Mouse (Mus musculus) MEL (cell line): ENCODE results near the gene Selplg. TPM values are rescaled to one million over a fixed set of nuclear protein-coding genes. Genes with fewer than 3 reads are reported as not detected.

Experiments
- DNase-seq: peaks from one replicate; pipeline ENCODE4 v3.0.0; 2011; ENCODE audit warnings: low read depth, low spot score
- H3K27ac ChIP-seq: 2 replicates; pipeline ENCODE4 v1.5.1; 2012; ENCODE audit warnings: low read depth, mild to moderate bottlenecking, control low read depth, low read length, moderate library complexity; ENCODE audit not compliant: control insufficient read depth
- H3K27me3 ChIP-seq, 2 experiments: fragments of 150-350 bp in 1 of 2; sonication (generic) in 1 of 2; 2 replicates each; pipeline ENCODE4 v1.6.1; 2012; ENCODE audit warnings: low read length in 2 of 2, mild to moderate bottlenecking in 2 of 2, improper control_type of control experiment in 1 of 2, moderate library complexity in 1 of 2; ENCODE audit not compliant: insufficient read depth in 2 of 2, control insufficient read depth in 1 of 2
- H3K36me3 ChIP-seq, 2 experiments: 2 replicates each; pipeline ENCODE4 v1.6.1; 2012 to 2014; ENCODE audit warnings: low read length in 2 of 2, improper control_type of control experiment in 1 of 2, inconsistent platforms in 1 of 2, mild to moderate bottlenecking in 1 of 2; ENCODE audit not compliant: insufficient read depth in 2 of 2, control insufficient read depth in 1 of 2
- H3K4me1 ChIP-seq, 2 experiments: fragments of 150-350 bp in 1 of 2; sonication (generic) in 1 of 2; 2 replicates each; pipeline ENCODE4 v1.6.1; 2012; ENCODE audit warnings: low read length in 2 of 2, improper control_type of control experiment in 1 of 2, mild to moderate bottlenecking in 1 of 2; ENCODE audit not compliant: insufficient read depth in 2 of 2, control insufficient read depth in 1 of 2
- H3K4me3 ChIP-seq, 2 experiments: fragments of 150-350 bp in 1 of 2; sonication (generic) in 1 of 2; 2 replicates each; pipeline ENCODE4 v1.5.1; 2012; ENCODE audit warnings: low read depth in 2 of 2, low read length in 2 of 2, mild to moderate bottlenecking in 2 of 2, moderate library complexity in 2 of 2, control low read depth in 1 of 2, improper control_type of control experiment in 1 of 2; ENCODE audit not compliant: control insufficient read depth in 1 of 2, insufficient read depth in 1 of 2
- H3K79me2 ChIP-seq: 2 replicates; pipeline ENCODE4 v1.6.1; 2012; ENCODE audit warnings: mild to moderate bottlenecking, low read length, moderate library complexity; ENCODE audit not compliant: control insufficient read depth, poor library complexity, insufficient read depth
- H3K9ac ChIP-seq: 2 replicates; pipeline ENCODE4 v1.6.1; 2012; ENCODE audit warnings: low read depth, mild to moderate bottlenecking, control low read depth, low read length, moderate library complexity; ENCODE audit not compliant: control insufficient read depth, poor library complexity, severe bottlenecking
- H3K9me3 ChIP-seq: fragments of 150-350 bp; sonication (generic); replicated peaks from 2 replicates; pipeline ENCODE4 v1.6.1; 2012; ENCODE audit warnings: mild to moderate bottlenecking, low read length, improper control_type of control experiment, moderate library complexity; ENCODE audit not compliant: insufficient read depth
- BHLHE40 ChIP-seq: IDR thresholded peaks from 2 replicates; pipeline ENCODE4 v1.6.1; 2012; ENCODE audit warnings: low read depth, mild to moderate bottlenecking, inconsistent platforms, low read length, improper control_type of control experiment, borderline replicate concordance
- CHD1 ChIP-seq: IDR thresholded peaks from 2 replicates; pipeline ENCODE4 v1.6.1; 2012; ENCODE audit warnings: low read depth, mild to moderate bottlenecking, inconsistent platforms, low read length, improper control_type of control experiment
- CTCF ChIP-seq, 3 experiments: IDR thresholded peaks in 2 of 3; conservative IDR thresholded peaks in 1 of 3; 2 replicates each; pipeline ENCODE4 v1.5.1; 2011 to 2012; ENCODE audit warnings: low read length in 3 of 3, low read depth in 2 of 3, mild to moderate bottlenecking in 2 of 3, improper control_type of control experiment in 1 of 3, inconsistent platforms in 1 of 3, mixed read lengths in 1 of 3, moderate library complexity in 1 of 3; ENCODE audit not compliant: control insufficient read depth in 1 of 3, insufficient read depth in 1 of 3, poor library complexity in 1 of 3, severe bottlenecking in 1 of 3
- EP300 ChIP-seq, 2 experiments: IDR thresholded peaks; 2 replicates each; pipeline ENCODE4 v1.6.1; 2011; ENCODE audit warnings: improper control_type of control experiment in 2 of 2, low read length in 2 of 2, low read depth in 1 of 2, mild to moderate bottlenecking in 1 of 2
- GATA1 ChIP-seq: IDR thresholded peaks from 2 replicates; pipeline ENCODE4 v1.6.1; 2011; ENCODE audit warnings: low read depth, low read length, improper control_type of control experiment
- HCFC1 ChIP-seq: IDR thresholded peaks from 2 replicates; pipeline ENCODE4 v1.6.1; 2012; ENCODE audit warnings: low read depth, mild to moderate bottlenecking, inconsistent platforms, low read length, improper control_type of control experiment, moderate library complexity
- JUND ChIP-seq: IDR thresholded peaks from 2 replicates; pipeline ENCODE4 v1.6.1; 2011; ENCODE audit warnings: low read depth, mild to moderate bottlenecking, improper control_type of control experiment, low read length
- MAX ChIP-seq: IDR thresholded peaks from 2 replicates; pipeline ENCODE4 v1.6.1; 2011; ENCODE audit warnings: low read length, improper control_type of control experiment
- MEF2A ChIP-seq: IDR thresholded peaks from 2 replicates; pipeline ENCODE4 v1.6.1; 2014; ENCODE audit warnings: low read depth, mild to moderate bottlenecking, inconsistent platforms, low read length, improper control_type of control experiment; ENCODE audit not compliant: poor library complexity, insufficient replicate concordance, severe bottlenecking; ENCODE audit errors: extremely low read depth
- MXI1 ChIP-seq: IDR thresholded peaks from 2 replicates; pipeline ENCODE4 v1.6.1; 2011; ENCODE audit warnings: mild to moderate bottlenecking, low read depth, low read length, improper control_type of control experiment
- MYC ChIP-seq: IDR thresholded peaks from 2 replicates; pipeline ENCODE4 v1.6.1; 2011; ENCODE audit warnings: low read depth, mild to moderate bottlenecking, low read length, improper control_type of control experiment, moderate library complexity
- NELFE ChIP-seq: IDR thresholded peaks from 2 replicates; pipeline ENCODE4 v1.6.1; 2011; ENCODE audit warnings: low read depth, low read length, improper control_type of control experiment
- NRF1 ChIP-seq: IDR thresholded peaks from 2 replicates; pipeline ENCODE4 v1.6.1; 2014; ENCODE audit warnings: low read depth, mild to moderate bottlenecking, inconsistent platforms, low read length, improper control_type of control experiment, moderate library complexity; ENCODE audit not compliant: poor library complexity, insufficient read depth, severe bottlenecking
- SIN3A ChIP-seq: IDR thresholded peaks from 2 replicates; pipeline ENCODE4 v1.6.1; 2012; ENCODE audit warnings: low read length, improper control_type of control experiment, inconsistent platforms
- SMC3 ChIP-seq: IDR thresholded peaks from 2 replicates; pipeline ENCODE4 v1.6.1; 2011; ENCODE audit warnings: low read depth, low read length, improper control_type of control experiment
- TAL1 ChIP-seq: IDR thresholded peaks from 2 replicates; pipeline ENCODE4 v1.6.1; 2012; ENCODE audit warnings: mild to moderate bottlenecking, inconsistent platforms, low read length, moderate library complexity, mixed read lengths
- TBP ChIP-seq: IDR thresholded peaks from 2 replicates; pipeline ENCODE4 v1.8.0; 2011; ENCODE audit warnings: low read depth, low read length, improper control_type of control experiment
- TCF12 ChIP-seq: IDR thresholded peaks from 2 replicates; pipeline ENCODE4 v1.6.1; 2014; ENCODE audit warnings: low read depth, mild to moderate bottlenecking, inconsistent platforms, low read length, improper control_type of control experiment, moderate library complexity
- UBTF ChIP-seq: IDR thresholded peaks from 2 replicates; pipeline ENCODE4 v1.6.1; 2012; ENCODE audit warnings: low read depth, mild to moderate bottlenecking, inconsistent platforms, low read length, improper control_type of control experiment, moderate library complexity, borderline replicate concordance; ENCODE audit not compliant: insufficient read depth
- ZC3H11A ChIP-seq: IDR thresholded peaks from 2 replicates; pipeline ENCODE4 v1.6.1; 2012; ENCODE audit warnings: low read depth, mild to moderate bottlenecking, inconsistent platforms, low read length, improper control_type of control experiment
- polyA plus RNA-seq, 2 experiments: library from polyadenylated mRNA; stranded (reverse) in 1 of 2; unstranded in 1 of 2; fragments of >175 nt in 1 of 2; fragments of >200 nt in 1 of 2; gene quantifications; 2 replicates each; pipeline versions ENCODE4 v1.2.1 to v1.2.4; 2012; ENCODE audit warnings: low replicate concordance in 2 of 2, low read depth in 1 of 2; ENCODE audit not compliant: insufficient read length in 2 of 2, insufficient read depth in 1 of 2, missing spikeins in 1 of 2
- total RNA-seq: library from RNA; depleted of rRNA; stranded (reverse); fragments of 300-350 nt; gene quantifications from 2 replicates; pipeline ENCODE4 v1.2.3, GENCODE M21; 2012

The Selplg gene
- total and polyA plus RNA-seq, 3 experiments, result 24.2 to 48.2 TPM; not detected in 1

- Histone ChIP-seq H3K36me3 (no peaks in the 10 kb centered on the region), H3K4me1 (peaks cover 0 to 8% of the 10 kb centered on the region in 2 experiments; a peak in 1 of 4 replicates), H3K79me2 (peaks cover 3% of the 10 kb centered on the region; the same call in 1 of the 2 replicates), H3K27me3 (no peaks in the 10 kb centered on the region), H3K27ac (no peak overlapping the region), H3K9me3 (no peaks in the 10 kb centered on the region), H3K4me3 (no peak overlapping the region), H3K9ac (no peak overlapping the region)
- TF ChIP-seq TCF12, result no peak
- TF ChIP-seq TAL1, result no peak
- no peak for TF ChIP-seq MXI1
- no peak for TF ChIP-seq GATA1
- TF ChIP-seq BHLHE40, result no peak
- no peak for TF ChIP-seq EP300 (IDR thresholded peaks at IDR 0.05; ENCODE audit: low read depth in 1 of 2, low read length in 2 of 2)
- no peak for TF ChIP-seq CTCF (IDR thresholded peaks at IDR 0.05 in 2 of 3, conservative IDR thresholded peaks at IDR 0.05 in 1 of 3; ENCODE audit: control insufficient read depth in 1 of 3, insufficient read depth in 1 of 3, low read depth in 2 of 3, low read length in 3 of 3, poor library complexity in 1 of 3, severe bottlenecking in 1 of 3)
- no peak for TF ChIP-seq SIN3A
- TF ChIP-seq TBP, result no peak
- TF ChIP-seq ZC3H11A, result no peak
- TF ChIP-seq MYC, result no peak
- TF ChIP-seq HCFC1, result no peak
- no peak for TF ChIP-seq CHD1
- TF ChIP-seq NRF1, result no peak
- TF ChIP-seq SMC3, result no peak
- TF ChIP-seq MEF2A, result no peak
- no peak for TF ChIP-seq UBTF
- no peak for TF ChIP-seq MAX
- no peak for TF ChIP-seq JUND
- no peak for DNase-seq
These were observed 8.2 kb downstream of the Selplg start for GRCm38 (mm10) chr5:113824228-113824627.

DNA sequence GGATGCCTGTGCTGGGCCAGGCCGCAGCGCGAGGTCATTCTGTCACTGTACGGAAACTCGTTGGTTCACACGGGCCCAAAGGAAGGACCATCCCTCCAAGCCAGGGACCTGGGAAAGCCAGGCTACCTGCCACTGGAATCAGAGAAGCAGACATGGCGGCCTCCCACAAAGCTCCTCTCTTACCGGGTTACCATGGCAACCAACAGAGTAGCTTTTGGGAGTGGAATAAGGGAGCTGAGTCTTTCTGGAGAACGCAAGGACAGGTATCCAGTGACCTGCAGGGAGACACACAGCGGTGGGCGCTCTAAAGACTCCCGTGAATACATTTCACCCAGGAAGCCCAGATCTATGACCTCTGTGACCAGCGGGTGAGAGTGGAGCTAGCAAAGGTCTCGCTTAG lies 13.9 kb downstream of the Selplg start:
- H3K4me1 ChIP-seq, result peaks cover 0 to 4% of the 10 kb centered on the region in 2 experiments; a peak in 1 of 4 replicates
- no peaks in the 10 kb centered on the region for H3K36me3 ChIP-seq
- no peak for DNase-seq
- H3K9me3 ChIP-seq, result no peaks in the 10 kb centered on the region
- TF ChIP-seq JUND (no peak), GATA1 (no peak), NELFE (no peak)
- TF ChIP-seq, all 39 proteins: peak for 0
- Histone ChIP-seq H3K4me3 (no peak overlapping the region), H3K9ac (no peak overlapping the region), H3K27me3 (no peaks in the 10 kb centered on the region), H3K27ac (no peak overlapping the region), H3K79me2 (no peaks in the 10 kb centered on the region)
